In genomic region chr3:143594676-143595075, GRCm38 (mm10) we compare ENCODE assay signal across 13 mouse cellular contexts.
DNase-seq lines count a peak whose midpoint lies in the region.
"Had no signal": no experiment of that assay in that cellular context is flagged by ENCODE, and none has a peak within 500 bp of the region (broad histone marks: within the 10 kb centered on the region; RNA-seq: fewer than 3 reads in every experiment).

No protein-coding gene starts in this region.

- no peak overlapping the region for H3K27ac ChIP-seq in embryonic facial prominence, embryonic 10.5 days (replicated peaks)
- H3K27ac ChIP-seq: kidney, postnatal 0 days; liver, embryonic 14.5 days; midbrain, embryonic 10.5 days had no signal

- no peaks in the 10 kb centered on the region; the same call in 1 of the 2 replicates for H3K27me3 ChIP-seq in embryonic facial prominence, embryonic 10.5 days (replicated peaks; ENCODE audit: low read depth, poor library complexity, severe bottlenecking)

- H3K36me3 ChIP-seq in embryonic facial prominence, embryonic 10.5 days (replicated peaks) = no peaks in the 10 kb centered on the region
- H3K36me3 ChIP-seq: midbrain, embryonic 10.5 days had no signal

- peak; percentile 96 for DNase-seq in brain, adult 2 months (ENCODE audit: low read depth, low spot score)
- peak; percentile 79 for DNase-seq in cerebellum, adult 11-12 months
- peak; percentile 33 to 55 for DNase-seq in frontal cortex, postnatal 25 days (ENCODE audit: low spot score in 2 of 2)
- DNase-seq in left cerebral cortex, adult 8-10 months (ENCODE audit: low spot score in 2 of 2) = peak; percentile 48 to 90
- DNase-seq in natural killer cell, adult 2 months (ENCODE audit: low spot score in 2 of 2) = no peak
- DNase-seq in embryonic facial prominence, embryonic 10.5 days (ENCODE audit: low spot score) = no peak
- no peak for DNase-seq in adrenal gland, postnatal 14 days
- DNase-seq in thymus, postnatal 10 days (ENCODE audit: low spot score in 2 of 2) = no peak
- DNase-seq: gastrocnemius, postnatal 10 days; heart, postnatal 36 days had no signal

- no peaks in the 10 kb centered on the region for H3K9me3 ChIP-seq in embryonic facial prominence, embryonic 10.5 days
- H3K9me3 ChIP-seq: midbrain, embryonic 10.5 days had no signal

- no peak overlapping the region for H3K4me3 ChIP-seq in embryonic facial prominence, embryonic 10.5 days
- H3K4me3 ChIP-seq: midbrain, embryonic 10.5 days had no signal

- WGBS in embryonic facial prominence, embryonic 10.5 days = 79% methylated on average over 7 of the region's 7 CpGs

- H3K4me1 ChIP-seq in embryonic facial prominence, embryonic 10.5 days = peaks cover 39% of the 10 kb centered on the region

Comparison
In these comparisons a context has a peak if more than half of its experiments do, and no peak if none do; other contexts are left out.
1. DNase-seq: peak in brain, adult 2 months (single experiment), cerebellum, adult 11-12 months (single experiment), frontal cortex, postnatal 25 days (2 of 2) and left cerebral cortex, adult 8-10 months (2 of 2); none in natural killer cell, adult 2 months (0 of 2), embryonic facial prominence, embryonic 10.5 days (single experiment), adrenal gland, postnatal 14 days (single experiment) and thymus, postnatal 10 days (0 of 2).